Mouse (Mus musculus) liver, postnatal 0 days (tissue): ENCODE data around the gene Slc39a13. TPM values are rescaled to one million over a fixed set of nuclear protein-coding genes. Genes with fewer than 3 reads are reported as not detected.

Experiments used
- ATAC-seq: fragments of 200-750 bp; cut with Nextera tagmentation; 2 replicates; pipeline ENCODE4 v1.8.0; 2017; ENCODE audit warnings: mild to moderate bottlenecking, moderate library complexity
- DNase-seq: peaks from one replicate; pipeline ENCODE4 v3.0.0-alpha.2; 2016
- H3K27ac ChIP-seq: fragments of 300-500 bp; sonication (generic); 2 replicates; pipeline ENCODE4 v1.5.1; 2014; ENCODE audit warnings: antibody characterized with exemption, moderate library complexity, mild to moderate bottlenecking, low read depth
- H3K27me3 ChIP-seq: fragments of 300-500 bp; sonication (generic); 2 replicates; pipeline ENCODE4 v1.6.1; 2014; ENCODE audit warnings: low read length, control low read depth, mixed read lengths; ENCODE audit not compliant: insufficient read depth
- H3K36me3 ChIP-seq: fragments of 300-500 bp; sonication (generic); replicated peaks from 2 replicates; pipeline ENCODE4 v1.6.1; 2014; ENCODE audit warnings: mild to moderate bottlenecking, control low read depth, low read length, moderate library complexity, mixed read lengths; ENCODE audit not compliant: insufficient read depth
- H3K4me1 ChIP-seq: fragments of 300-500 bp; sonication (generic); 2 replicates; pipeline ENCODE4 v1.6.1; 2014; ENCODE audit warnings: antibody characterized with exemption, mild to moderate bottlenecking, control low read depth; ENCODE audit not compliant: insufficient read depth
- H3K4me2 ChIP-seq: fragments of 300-500 bp; sonication (generic); 2 replicates; pipeline ENCODE4 v1.6.1; 2014; ENCODE audit warnings: low read depth, mild to moderate bottlenecking, low read length, moderate library complexity, mixed read lengths
- H3K4me3 ChIP-seq: fragments of 300-500 bp; sonication (generic); 2 replicates; pipeline ENCODE4 v1.5.1; 2014; ENCODE audit warnings: low read depth, low read length
- H3K9ac ChIP-seq: fragments of 300-500 bp; sonication (generic); replicated peaks from 2 replicates; pipeline ENCODE4 v1.6.1; 2014; ENCODE audit warnings: mild to moderate bottlenecking, moderate library complexity
- H3K9me3 ChIP-seq: fragments of 300-500 bp; sonication (generic); 2 replicates; pipeline ENCODE4 v1.6.1; 2016; ENCODE audit warnings: mild to moderate bottlenecking, control low read depth, low read length, mixed read lengths
- CTCF ChIP-seq: sonication (generic); IDR thresholded peaks from 2 replicates; pipeline ENCODE4 v1.5.1; 2016; ENCODE audit warnings: antibody characterized with exemption, low read depth
- EP300 ChIP-seq: IDR thresholded peaks from 2 replicates; pipeline ENCODE4 v1.6.1; 2016; ENCODE audit warnings: antibody characterized with exemption, low read depth, mild to moderate bottlenecking
- WGBS: fragments of 180-500 bp; shearing (Covaris S2); extraction: QIAGEN DNeasy Blood & Tissue Kit; methylation state at CpG from one replicate; pipeline ENCODE4 v1.1.7; 2014; ENCODE audit not compliant: insufficient replicate concordance; 5-methylcytosine and 5-hydroxymethylcytosine counted together
- polyA plus RNA-seq: library from polyadenylated mRNA; unstranded; fragments of >200 nt; fragmentation: Nextera tagmentation; extraction: Ambion mirVana; gene quantifications from 2 replicates; pipeline ENCODE4 v1.2.1, GENCODE M21; 2015

The Slc39a13 gene
- polyA plus RNA-seq, 1 experiment from 2014 or later: 7.2 TPM

DNA sequence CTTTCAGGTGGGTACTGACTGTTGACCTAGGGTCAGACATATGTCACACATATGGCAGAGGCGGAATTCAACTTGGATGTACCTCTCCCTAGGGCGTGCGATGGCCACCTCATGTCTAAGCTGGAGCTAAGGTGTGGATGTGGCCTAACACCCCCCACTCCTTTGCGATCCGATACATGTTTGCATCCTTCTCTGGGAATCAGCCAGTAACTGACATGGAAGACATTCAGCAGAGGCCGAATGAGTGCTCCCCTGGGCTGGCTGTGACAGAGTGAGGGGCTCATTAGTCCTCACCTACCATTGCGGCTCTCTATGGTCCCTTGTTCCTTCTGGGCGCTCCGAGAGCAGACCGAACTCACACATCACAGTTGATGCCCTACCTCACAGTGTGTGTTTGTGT is 842 bp upstream of the Slc39a13 start:
- H3K4me1 ChIP-seq: peaks cover 22% of the 10 kb centered on the region
- peak overlapping the region; percentile 76 for H3K4me3 ChIP-seq
- H3K36me3 ChIP-seq: no peaks in the 10 kb centered on the region; the same call in 1 of the 2 replicates
- peak overlapping the region; percentile 79 for H3K9ac ChIP-seq
- H3K27me3 ChIP-seq: no peaks in the 10 kb centered on the region
- 81% methylated on average over 10 of the region's 10 CpGs for WGBS
- no peak for DNase-seq
- no peaks in the 10 kb centered on the region for H3K9me3 ChIP-seq
- no peak for TF ChIP-seq EP300
- TF ChIP-seq CTCF: no peak
- ATAC-seq: no peak
- peak overlapping the region; percentile 78 for H3K27ac ChIP-seq
- H3K4me2 ChIP-seq: peak overlapping the region; percentile 86

DNA sequence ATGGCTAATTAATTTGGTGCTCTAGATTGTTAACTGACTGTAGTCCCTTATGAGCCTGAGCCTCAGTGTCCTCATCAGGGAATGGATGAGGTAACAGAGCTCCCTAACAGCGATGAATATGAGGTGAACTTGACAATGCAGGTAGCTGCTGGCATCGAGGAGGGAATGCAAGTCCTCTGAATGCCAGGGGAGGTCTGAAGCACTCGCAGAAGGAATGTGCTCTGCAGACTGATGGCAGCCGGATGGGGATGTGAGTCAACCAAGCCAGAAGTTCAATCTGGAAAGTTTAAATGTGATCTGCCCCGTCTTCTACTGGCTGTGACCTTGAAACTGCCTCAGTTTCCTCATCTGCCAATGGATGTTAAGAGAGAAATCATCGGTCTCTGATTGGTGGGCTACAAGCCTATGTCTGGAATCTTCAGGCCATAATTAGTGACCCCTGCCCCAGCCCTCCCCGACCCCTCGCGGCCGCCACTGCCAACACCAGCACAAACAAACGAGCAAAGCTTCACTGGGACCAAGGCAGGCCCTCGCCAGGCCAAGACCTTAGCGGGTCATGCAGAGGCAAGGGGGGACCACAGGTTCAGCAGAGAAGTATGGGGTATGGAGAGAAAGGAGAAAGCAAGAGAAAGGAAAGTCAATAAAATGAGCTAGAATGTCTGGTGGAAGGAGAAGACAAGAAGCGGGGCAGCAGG is 764 bp downstream of the Slc39a13 start:
- no peak for TF ChIP-seq EP300
- TF ChIP-seq CTCF: no peak
- Histone ChIP-seq H3K4me1 (peaks cover 22% of the 10 kb centered on the region), H3K27me3 (no peaks in the 10 kb centered on the region), H3K36me3 (peaks cover 7% of the 10 kb centered on the region), H3K4me2 (peak overlapping the region; percentile 86), H3K9me3 (no peaks in the 10 kb centered on the region), H3K4me3 (peak overlapping the region; percentile 76), H3K27ac (peak overlapping the region; percentile 78), H3K9ac (peak overlapping the region; percentile 79)
- ATAC-seq: no peak
- 11% methylated on average over 14 of the region's 14 CpGs for WGBS
- DNase-seq: peak; percentile 45

DNA sequence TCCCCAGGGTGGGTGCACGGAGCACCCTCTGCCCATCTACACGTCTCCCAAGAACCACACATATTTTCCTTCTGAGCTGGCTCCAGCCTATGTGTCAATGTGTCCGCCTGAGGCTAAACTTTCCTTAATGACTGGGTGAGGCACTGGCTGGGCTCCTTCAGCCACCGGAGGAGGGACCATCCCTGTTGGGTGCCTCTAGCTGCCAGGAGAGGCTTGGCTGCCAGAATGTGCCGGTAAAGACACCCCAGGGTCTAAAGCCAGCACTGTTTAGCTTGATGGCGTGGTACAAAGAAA is 1.4 kb downstream of the Slc39a13 start:
- ATAC-seq: no peak
- peak overlapping the region; percentile 86 for H3K4me2 ChIP-seq
- no peak overlapping the region for H3K4me3 ChIP-seq
- no peak for DNase-seq
- no peaks in the 10 kb centered on the region for H3K27me3 ChIP-seq
- peaks cover 13% of the 10 kb centered on the region for H3K36me3 ChIP-seq
- H3K4me1 ChIP-seq: peaks cover 22% of the 10 kb centered on the region
- peak overlapping the region; percentile 79; the same call in 1 of the 2 replicates for H3K9ac ChIP-seq
- TF ChIP-seq CTCF: no peak
- TF ChIP-seq EP300: no peak
- no peaks in the 10 kb centered on the region for H3K9me3 ChIP-seq
- no peak overlapping the region for H3K27ac ChIP-seq
- 74% methylated on average over 6 of the region's 6 CpGs for WGBS

DNA sequence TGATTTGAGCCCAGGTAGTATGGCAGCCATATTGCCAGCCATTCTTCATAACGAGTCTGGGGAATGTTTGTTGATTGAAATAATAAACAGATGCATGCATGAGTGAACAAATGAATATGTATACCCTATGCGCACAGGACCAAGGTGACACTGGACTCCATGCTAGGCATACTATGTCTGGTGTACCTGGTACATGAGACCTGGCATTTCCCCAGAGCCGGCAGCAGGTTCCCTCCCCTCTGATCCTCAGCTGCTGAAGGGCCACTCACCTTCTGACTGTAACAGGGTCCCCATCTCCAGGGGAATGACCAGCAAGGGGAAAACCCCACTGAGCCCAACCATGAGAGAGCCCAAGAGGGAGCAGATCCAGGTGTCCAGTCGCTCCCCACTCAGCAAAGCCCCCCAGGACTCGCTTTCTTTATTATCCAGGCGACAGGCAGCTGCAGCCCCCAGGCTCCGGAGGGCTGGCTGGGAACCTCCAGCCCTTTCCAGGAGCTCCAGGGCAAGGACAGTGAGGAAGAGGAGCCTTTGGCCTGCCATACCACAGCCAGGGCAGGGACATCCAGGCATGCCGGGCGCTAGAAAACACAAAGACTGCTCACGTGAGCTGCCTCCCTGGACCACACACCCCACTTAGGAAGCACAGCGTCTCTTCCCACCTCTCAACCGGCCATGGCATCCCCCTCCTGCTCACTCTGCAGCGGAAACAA is 1.9 kb downstream of the Slc39a13 start:
- H3K27ac ChIP-seq: no peak overlapping the region
- H3K4me2 ChIP-seq: peak overlapping the region; percentile 86; the same call in 1 of the 2 replicates
- peaks cover 22% of the 10 kb centered on the region for H3K4me1 ChIP-seq
- no peak for TF ChIP-seq EP300
- no peak for TF ChIP-seq CTCF
- DNase-seq (no peak), ATAC-seq (no peak)
- 77% methylated on average over 13 of the region's 13 CpGs for WGBS
- peaks cover 15% of the 10 kb centered on the region for H3K36me3 ChIP-seq
- H3K4me3 ChIP-seq: no peak overlapping the region
- no peaks in the 10 kb centered on the region for H3K9me3 ChIP-seq
- no peak overlapping the region for H3K9ac ChIP-seq
- H3K27me3 ChIP-seq: no peaks in the 10 kb centered on the region

DNA sequence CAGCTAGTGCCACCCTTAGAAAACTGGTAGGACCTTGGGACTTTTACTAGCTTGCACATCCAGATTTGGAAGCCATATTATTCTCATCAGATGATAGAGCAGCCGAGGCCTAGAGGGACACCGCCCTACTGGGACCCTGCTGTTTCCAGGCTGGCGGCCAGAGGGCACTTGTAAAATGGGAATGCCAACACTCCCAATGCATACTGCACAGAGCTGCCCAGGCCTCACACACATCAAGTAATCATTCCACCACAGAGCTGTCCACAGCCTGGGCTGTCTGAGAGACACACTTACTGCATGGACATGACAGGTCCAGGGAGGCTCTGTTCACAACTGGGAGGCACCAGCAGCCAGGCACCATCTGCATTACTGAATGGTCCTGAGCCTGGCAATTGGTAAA is 3.8 kb downstream of the Slc39a13 start:
- Histone ChIP-seq H3K36me3 (peaks cover 27% of the 10 kb centered on the region), H3K4me1 (peaks cover 24% of the 10 kb centered on the region)
- TF ChIP-seq CTCF (no peak), EP300 (no peak)

DNA sequence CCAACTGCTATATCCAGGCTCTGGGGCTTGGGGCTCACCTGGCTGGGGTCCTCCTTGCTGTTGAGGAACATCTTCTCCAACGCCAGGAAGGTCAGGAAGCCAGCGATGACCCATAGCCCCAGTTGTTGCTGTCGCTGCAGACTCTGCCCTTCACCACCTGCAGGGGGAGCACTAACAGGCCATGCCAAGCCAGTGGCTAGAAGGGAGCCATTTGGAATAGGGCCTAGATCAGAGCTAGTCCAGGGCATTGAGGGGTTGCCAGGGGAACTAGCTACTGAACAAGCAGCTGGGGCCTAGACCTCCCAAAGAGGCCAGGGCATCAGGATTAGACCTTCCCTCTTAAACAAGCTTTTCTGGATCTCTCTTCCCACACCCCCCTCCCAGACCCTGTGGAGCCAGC is 4.7 kb downstream of the Slc39a13 start:
- Histone ChIP-seq H3K4me3 (no peak overlapping the region), H3K9ac (no peak overlapping the region), H3K27me3 (no peaks in the 10 kb centered on the region), H3K36me3 (peaks cover 30% of the 10 kb centered on the region), H3K9me3 (no peaks in the 10 kb centered on the region), H3K4me1 (peaks cover 21% of the 10 kb centered on the region), H3K27ac (no peak overlapping the region), H3K4me2 (no peak overlapping the region)
- DNase-seq (peak; percentile 66), ATAC-seq (no peak)
- TF ChIP-seq CTCF (peak; percentile 89), EP300 (no peak)
- WGBS: 31% methylated on average over 3 of the region's 3 CpGs

More for the DNA sequence above, 3.8 kb downstream of the Slc39a13 start:
- Histone ChIP-seq H3K4me3 (no peak overlapping the region), H3K9ac (no peak overlapping the region), H3K27me3 (no peaks in the 10 kb centered on the region), H3K9me3 (no peaks in the 10 kb centered on the region), H3K4me2 (no peak overlapping the region), H3K27ac (no peak overlapping the region)
- 85% methylated on average over 3 of the region's 3 CpGs for WGBS
- DNase-seq (no peak), ATAC-seq (no peak)
